Mouse (Mus musculus) c-Kit-positive CD71-positive TER-119-positive erythroid progenitor cells, embryonic 14.5 days (primary cell): ENCODE measurements at regions not wholly inside any gene's neighbourhood (a gene's known extent, or its start where the extent isn't known, plus 50 kb on each side); places are given as distances from the start of the nearest gene placed in this dataset.
A peak's percentile ranks its signal among the peaks of the same experiment; 100 is the strongest.
"Not testable (repeated sequence)": the region's sequence is repeated elsewhere in the genome, so short reads cannot be mapped to it uniquely, and the experiment has no call there.

Source experiments
- DNase-seq: peaks from one replicate; pipeline ENCODE4 v3.0.0-alpha.2; 2013; ENCODE audit warnings: low spot score

DNA sequence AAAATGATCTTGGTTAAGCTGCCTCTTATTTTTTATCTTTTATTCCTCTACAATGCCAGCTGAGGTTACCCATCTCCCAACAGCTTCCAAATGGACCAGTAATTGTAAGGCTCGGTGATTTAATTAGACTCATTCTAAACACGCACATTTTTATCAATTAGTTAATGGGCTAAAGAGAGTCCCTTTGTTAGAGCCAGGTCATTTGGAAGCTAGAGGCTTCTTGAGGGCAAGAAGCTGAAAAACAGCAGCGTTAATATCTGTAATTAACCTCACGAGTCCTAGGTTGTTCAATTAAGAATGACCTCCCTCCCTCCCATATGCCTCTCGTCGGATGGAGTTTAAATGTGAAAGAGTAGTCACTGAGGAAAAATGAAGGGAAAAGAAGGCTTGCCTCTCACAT lies 66.5 kb downstream of the Otx2 start:
- no peak for DNase-seq

DNA sequence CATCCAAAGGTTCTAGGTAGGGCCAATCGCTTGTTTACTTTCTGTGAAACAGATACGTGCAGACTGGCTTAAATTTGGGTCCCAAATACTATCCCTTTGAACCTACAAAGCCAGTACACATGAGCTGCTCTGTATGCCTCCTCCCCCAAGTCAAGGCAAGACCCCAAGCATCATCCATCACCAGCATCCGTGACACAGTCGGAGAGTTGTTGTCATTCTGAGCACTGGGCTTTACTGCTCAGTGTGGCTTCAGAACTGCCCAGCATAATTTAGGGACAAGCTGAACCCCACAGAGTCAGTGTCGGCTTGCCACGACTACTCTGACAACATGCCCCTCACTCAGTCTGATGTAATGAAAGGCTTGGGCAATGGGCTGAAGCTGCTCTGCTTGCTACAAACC lies 70.1 kb downstream of the Otx2 start:
- DNase-seq: no peak

DNA sequence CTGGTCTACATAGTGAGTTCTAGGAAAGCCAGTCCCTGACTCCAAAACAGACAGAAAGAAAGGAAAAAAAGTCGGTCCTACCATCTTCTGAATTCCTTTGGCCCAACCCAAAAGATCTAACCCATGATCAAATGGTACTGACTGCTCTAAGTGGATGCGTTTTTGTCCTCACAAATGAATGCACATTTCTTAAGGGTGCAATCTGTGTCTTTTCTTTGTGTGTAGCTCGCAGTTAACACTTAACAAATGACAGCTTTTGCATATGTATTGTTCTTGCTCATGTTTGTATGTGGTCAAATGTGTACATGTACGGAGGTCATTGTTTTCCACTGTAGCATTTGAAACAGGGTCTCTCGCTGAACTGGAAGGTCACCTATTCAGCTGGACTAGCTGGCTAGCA lies 79.3 kb downstream of the Otx2 start:
- no peak for DNase-seq

GRCm38 (mm10) chr14:48593363-48593762 lies 80.3 kb downstream of the Otx2 start:
- no peak for DNase-seq

DNA sequence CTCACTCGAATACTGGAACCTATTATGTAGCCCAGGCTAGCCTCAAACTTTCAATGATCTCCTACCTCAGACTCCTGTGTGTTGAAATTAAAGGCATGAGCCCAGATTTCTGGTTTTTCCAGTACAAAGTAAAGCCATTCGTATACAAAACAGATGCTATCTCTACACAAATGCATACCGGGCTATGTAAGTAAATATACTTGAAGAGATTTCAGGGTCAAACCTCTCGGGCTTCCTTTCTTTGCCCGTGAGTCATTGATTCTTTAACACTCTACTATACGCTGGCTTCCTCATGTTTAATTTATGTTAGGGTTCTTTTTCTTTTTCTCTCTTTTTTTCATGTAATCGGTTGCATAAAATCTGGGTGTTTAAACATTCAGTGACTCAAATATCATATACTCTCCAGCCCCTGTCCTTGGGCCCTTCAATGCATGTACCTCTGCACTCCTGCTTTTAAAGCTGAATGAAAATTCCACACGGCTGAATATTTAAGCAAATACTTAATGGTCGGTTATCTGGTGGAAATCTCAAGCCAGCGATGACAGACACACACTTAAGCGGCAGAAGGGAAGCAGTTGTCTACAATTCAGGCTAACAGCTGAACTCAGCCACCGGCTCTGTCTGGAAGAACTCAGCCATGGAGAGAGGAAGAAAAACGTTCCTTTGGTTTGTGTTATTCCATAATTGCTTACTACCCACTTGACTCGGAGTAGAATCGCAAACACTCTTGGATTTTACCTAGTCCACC lies 82.0 kb downstream of the Otx2 start:
- DNase-seq: no peak

DNA sequence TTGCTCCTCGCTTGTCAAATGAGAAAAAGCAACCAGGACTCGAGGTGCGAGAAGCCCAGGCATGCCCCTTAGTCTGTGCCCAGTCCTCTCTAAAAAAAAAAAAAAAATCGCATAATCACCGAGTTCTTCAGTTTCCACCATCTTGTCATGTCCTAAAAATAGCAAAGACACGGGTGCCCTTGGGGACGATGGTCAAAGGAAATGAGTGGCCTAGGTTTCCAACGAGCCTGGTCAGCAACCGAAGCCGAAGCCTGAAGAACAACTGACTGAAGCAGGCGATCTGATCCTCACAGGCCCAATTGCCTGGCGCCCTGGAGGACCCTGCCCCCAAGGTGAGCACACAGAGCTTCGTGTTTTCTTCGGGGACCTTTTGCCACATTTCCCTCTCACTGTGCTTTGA lies 83.2 kb downstream of the Otx2 start:
- no peak for DNase-seq

- no peak for DNase-seq
Measured at GRCm38 (mm10) chr14:48589702-48590325, 83.8 kb downstream of the Otx2 start.

GRCm38 (mm10) chr14:48585820-48586219 lies 87.8 kb downstream of the Otx2 start:
- no peak for DNase-seq

- DNase-seq: no peak
Measured at GRCm38 (mm10) chr14:48584571-48584970, 89.0 kb downstream of the Otx2 start.

GRCm38 (mm10) chr14:48583516-48583915 lies 90.1 kb downstream of the Otx2 start:
- no peak for DNase-seq

DNA sequence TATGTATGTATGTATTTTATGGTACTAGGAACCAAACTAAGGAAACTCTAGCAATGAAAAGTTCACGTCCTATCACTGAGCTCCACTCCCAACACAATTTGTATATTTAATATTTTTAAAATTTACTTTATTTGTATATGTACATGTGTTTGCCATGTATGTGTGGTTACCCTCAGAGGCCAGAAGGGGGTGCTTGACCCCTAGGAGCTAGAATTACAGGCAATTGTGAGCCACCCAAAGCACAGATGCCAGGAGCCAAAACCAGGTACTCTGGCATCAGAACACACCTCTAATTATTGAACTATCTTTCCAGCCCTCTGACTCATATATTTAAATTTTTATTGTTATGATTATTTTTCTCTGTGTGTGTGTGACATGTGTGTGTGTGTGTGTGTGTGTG lies 91.5 kb downstream of the Otx2 start:
- DNase-seq: no peak

DNA sequence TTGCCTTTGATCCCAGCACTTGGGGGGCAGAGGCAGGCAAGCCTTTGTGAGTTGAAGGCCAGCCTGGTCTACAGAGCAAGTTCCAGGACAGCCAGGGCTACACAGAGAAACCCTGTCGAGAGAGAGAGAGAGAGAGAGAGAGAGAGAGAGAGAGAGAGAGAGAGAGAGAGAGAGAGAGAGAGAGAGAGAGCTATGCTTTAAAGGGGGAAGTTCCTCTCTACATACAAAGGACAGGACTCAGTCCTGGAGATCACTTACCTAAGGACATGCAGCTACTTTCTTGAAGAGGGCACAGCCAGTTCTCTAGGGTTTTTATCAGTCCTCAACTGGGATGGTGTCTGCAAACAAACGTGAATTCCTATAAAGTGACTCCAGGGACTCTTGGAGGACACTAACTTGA lies 92.3 kb downstream of the Otx2 start:
- DNase-seq: not testable (repeated sequence)

DNA sequence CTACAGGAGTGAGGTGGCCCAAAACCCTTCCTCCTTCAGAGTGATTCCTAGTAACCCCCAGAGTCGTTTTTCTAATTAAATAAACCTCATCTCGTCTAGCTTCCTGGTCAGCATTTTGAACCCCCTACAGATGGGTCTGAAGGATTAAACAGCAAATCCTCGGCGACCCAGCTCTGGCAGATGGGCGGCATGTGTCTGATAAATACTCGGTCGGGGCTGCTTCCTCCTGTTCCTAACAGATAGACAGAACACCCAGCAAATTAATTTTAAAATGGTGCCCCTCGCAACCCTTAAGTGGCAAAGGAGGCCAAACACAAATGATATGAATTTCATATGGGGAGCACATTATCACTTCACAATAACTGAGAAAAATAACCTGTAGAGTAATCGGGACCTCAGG lies 93.2 kb downstream of the Otx2 start:
- DNase-seq: peak; percentile 37

DNA sequence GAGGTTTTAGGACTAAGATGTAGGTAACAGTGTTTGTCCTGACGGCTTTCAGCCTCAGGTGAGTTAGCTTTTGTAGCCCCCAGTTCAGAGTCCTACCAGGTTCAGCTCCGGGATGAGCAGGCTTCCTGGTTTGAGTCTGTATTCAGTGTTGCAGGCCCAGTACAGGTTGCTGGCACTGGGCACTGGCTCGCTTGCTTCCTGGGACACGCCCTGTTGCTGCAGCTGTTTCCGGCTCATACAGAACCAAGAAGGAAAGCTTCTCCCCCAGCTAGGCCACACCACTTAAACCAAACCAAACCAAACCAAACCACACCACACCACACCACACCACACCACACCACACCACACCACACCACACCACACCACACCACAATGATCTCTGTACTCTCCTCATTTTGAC lies 93.6 kb downstream of the Otx2 start:
- DNase-seq: no peak
